Mouse (Mus musculus) cerebellum, postnatal 10 days (tissue): Measurements from ENCODE around the gene Enpp6.
A peak's percentile ranks its signal among the peaks of the same experiment; 100 is the strongest.

Experiments
- DNase-seq, 2 experiments: peaks; one replicate each; pipeline ENCODE4 v3.0.0; 2021; ENCODE audit warnings: mixed read lengths in 2 of 2

The Enpp6 gene

GRCm38 (mm10) chr8:46986386-46987140, at the start of gene Enpp6:
Enpp6 (plus strand) TSS chr8:46986887.
- DNase-seq: peak; percentile 15 to 36

GRCm38 (mm10) chr8:46938218-46938617, 48.5 kb upstream of the Enpp6 start:
- DNase-seq: no peak

GRCm38 (mm10) chr8:46941295-46941694, 45.4 kb upstream of the Enpp6 start:
- no peak for DNase-seq

- no peak for DNase-seq
Measured at GRCm38 (mm10) chr8:46941731-46942650, 44.7 kb upstream of the Enpp6 start.

- DNase-seq: no peak
Measured at GRCm38 (mm10) chr8:46942651-46943024, 44.0 kb upstream of the Enpp6 start.

GRCm38 (mm10) chr8:46943337-46943736, 43.4 kb upstream of the Enpp6 start:
- DNase-seq: no peak

GRCm38 (mm10) chr8:46946181-46946580, 40.5 kb upstream of the Enpp6 start:
- DNase-seq: peak in 1 of 2 experiments; percentile 15

- DNase-seq: no peak
Measured at GRCm38 (mm10) chr8:46948091-46948757, 38.5 kb upstream of the Enpp6 start.

- DNase-seq: peak; percentile 84 to 88
Measured at GRCm38 (mm10) chr8:46953472-46953871, 33.2 kb upstream of the Enpp6 start.

- DNase-seq: no peak
Measured at GRCm38 (mm10) chr8:46962630-46963427, 23.9 kb upstream of the Enpp6 start.

- DNase-seq: no peak
Measured at GRCm38 (mm10) chr8:46963619-46964145, 23.0 kb upstream of the Enpp6 start.

GRCm38 (mm10) chr8:46965812-46966211, 20.9 kb upstream of the Enpp6 start:
- DNase-seq: no peak

- DNase-seq: no peak
Measured at GRCm38 (mm10) chr8:46968721-46969120, 18.0 kb upstream of the Enpp6 start.

GRCm38 (mm10) chr8:46969386-46969785, 17.3 kb upstream of the Enpp6 start:
- no peak for DNase-seq

- DNase-seq: no peak
Measured at GRCm38 (mm10) chr8:46977376-46977775, 9.3 kb upstream of the Enpp6 start.

GRCm38 (mm10) chr8:46982166-46982565, 4.5 kb upstream of the Enpp6 start:
- DNase-seq: no peak

GRCm38 (mm10) chr8:46982770-46983169, 3.9 kb upstream of the Enpp6 start:
- DNase-seq: no peak

- DNase-seq: no peak
Measured at GRCm38 (mm10) chr8:46984647-46985046, 2.0 kb upstream of the Enpp6 start.

- peak in 1 of 2 experiments; percentile 5 for DNase-seq
Measured at GRCm38 (mm10) chr8:46988366-46988765, 1.7 kb downstream of the Enpp6 start.

GRCm38 (mm10) chr8:46991081-46991480, 4.4 kb downstream of the Enpp6 start:
- no peak for DNase-seq

GRCm38 (mm10) chr8:46992579-46992978, 5.9 kb downstream of the Enpp6 start:
- DNase-seq: no peak
